Mouse (Mus musculus): Measurements from ENCODE around the gene Adamts9.

Gene Adamts9

DNA sequence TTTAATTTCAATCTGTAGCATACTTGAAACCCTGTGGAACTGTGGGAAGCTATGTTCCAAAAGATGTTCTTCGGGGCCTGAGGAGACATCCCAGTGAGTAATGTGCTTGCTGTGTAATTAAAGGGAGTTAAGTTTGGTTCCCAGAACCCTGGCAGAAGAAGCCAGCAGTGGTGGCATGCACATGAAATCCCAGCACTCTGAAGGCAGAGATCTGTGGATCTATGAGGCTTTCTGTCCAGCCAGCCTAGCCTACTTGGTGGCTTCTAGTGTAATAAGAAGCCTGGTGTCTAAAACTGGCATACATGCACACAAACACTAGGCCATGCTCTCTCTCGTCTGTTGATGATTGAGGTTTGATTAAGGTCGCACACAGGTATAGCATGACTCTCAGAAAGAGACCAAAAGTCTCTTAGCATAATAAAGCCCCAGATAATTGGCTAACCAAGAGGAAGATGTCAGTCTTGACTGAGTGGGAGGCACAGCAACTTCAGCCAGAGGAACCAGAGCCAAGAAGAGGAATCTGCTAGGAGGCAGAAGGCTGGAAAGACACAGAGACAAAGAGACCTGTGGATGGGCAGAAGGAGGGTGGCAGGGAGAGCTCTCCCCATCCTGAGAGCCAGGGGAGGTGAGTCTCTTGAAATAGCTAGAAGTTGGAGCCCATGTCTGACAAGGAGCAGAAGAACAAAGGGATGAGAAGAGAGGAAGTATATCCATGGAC, 138.9 kb downstream of the Adamts9 start:
- DNase-seq (ENCODE audit: low spot score): no peak

DNA sequence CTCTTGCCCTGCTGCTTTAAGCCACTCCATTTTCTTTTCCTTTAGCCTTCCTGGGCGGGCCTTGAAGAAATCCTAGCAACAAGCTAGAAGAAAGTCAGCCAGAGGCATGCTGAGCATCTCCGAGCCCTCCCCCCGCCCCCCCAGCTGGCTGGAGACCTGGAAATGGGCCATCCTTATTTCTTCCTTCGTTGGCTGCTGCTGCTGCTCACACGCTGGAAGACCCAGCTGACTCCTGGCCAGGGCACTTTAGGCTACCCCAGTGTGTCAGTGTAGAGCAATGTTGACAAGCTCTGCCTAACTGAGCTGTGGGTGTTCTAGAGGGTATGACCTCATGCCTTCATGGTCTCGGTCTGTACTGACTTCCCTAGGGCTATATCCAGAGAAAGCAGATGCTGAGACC, 140.1 kb downstream of the Adamts9 start:
- DNase-seq (ENCODE audit: low spot score): no peak

DNA sequence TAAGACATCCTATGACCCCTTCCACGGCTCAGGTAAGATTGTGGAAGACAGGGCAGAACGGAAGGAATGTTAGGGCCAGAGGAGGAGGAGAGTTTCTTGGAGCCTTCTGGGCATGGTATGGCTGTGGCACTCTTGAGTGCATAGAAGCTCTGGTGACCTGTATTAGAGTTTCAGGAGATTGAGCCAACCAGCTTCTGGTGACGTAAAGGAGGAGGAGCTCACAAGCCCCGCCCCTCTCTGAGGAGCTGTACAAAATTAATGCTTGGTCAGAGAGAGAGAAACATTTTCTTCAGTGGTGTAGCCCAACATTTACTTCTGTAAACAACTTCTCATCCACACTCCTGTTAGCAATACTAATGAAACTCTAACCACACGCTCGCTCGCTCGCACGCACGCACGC, 140.9 kb downstream of the Adamts9 start:
- no peak for DNase-seq (ENCODE audit: low spot score)

DNA sequence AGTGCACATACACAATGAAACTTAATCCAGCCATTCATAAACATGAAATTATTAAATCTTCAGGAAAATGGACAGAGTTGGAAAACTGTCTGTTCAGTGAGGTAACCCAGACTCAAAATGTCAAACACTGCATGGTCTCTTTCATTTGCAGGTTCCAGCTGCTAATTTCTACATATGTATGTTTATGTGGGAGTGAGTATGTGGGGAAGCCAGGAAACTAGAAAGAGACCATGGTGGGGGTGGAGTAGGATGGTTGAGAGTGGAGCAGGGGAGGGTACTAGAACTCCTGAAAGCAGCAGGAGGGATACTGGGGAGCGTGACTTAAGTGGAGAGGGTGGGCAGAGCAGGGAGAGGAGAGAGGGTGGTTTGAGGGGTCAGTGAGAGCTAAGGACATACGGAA, 141.8 kb downstream of the Adamts9 start:
- DNase-seq (ENCODE audit: low spot score): no peak

DNA sequence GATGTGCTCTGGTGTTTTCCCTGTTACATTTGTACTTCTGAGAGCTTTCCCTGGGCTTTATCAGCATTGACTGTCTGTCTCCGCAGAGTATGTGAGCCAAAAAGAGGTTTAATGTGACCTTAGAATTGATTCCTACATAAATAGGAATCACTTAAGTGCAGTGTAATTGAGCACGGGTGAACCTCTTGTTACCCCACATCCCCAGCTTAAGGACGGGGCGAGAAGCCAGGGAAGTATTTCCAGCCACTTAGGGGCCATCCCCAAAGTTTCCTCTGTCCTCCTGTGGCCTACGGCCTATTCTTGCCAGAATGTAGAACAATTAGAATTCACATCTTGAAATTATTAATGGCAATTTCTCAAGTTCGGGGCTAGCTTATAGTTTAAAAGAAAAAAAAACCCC, 149.5 kb downstream of the Adamts9 start:
- DNase-seq (ENCODE audit: low spot score): no peak

DNA sequence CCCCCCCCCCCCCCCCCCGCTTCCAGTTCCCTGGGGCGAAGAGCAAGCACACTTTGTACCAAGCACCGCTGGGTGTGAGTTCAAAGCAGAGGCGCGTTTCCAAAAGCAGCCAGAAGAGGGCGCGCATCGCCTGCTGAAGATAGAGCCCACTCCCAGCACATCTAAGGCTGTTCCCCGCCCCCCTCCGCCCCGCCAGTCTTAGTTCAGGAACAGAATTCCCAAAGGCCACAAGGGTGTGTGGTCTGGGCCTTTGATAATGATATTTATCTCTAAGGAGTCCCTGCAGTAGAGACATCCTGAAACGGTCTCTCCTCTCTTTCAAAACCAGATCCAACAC, 155.9 kb downstream of the Adamts9 start:
- peak; percentile 79 for DNase-seq (ENCODE audit: low spot score)

DNA sequence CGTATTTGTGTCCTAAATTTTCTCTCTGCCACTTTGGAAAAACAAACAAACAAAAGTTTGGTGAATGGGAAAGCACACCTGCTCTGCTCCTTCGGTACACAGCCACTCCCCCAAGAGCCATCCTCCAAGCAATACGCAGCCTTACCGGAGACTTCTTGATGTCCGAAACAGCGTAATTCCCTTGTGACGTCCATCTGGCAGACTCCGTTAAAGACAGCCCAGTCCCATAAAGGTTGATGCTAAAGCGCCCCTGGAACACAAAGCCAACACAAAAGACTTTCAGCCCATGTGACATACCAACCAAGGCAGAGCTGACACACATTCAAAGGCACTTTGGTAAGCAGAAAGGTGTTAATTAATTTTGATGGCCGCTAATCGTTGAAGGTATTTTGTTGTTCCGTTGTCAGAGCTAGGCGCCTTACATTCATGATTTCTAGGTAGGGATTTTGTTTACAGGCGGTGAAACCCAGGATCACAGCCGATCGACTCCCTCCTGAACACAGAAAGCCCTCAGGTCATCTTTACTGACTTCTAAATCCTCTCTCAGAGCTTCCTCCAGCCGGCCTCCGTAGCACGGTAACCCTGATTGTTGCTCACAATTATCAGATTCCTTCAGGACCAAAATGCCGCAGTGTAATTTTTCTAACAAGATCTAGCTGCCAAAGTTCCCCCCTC, 156.5 kb downstream of the Adamts9 start:
- DNase-seq (ENCODE audit: low spot score): no peak

DNA sequence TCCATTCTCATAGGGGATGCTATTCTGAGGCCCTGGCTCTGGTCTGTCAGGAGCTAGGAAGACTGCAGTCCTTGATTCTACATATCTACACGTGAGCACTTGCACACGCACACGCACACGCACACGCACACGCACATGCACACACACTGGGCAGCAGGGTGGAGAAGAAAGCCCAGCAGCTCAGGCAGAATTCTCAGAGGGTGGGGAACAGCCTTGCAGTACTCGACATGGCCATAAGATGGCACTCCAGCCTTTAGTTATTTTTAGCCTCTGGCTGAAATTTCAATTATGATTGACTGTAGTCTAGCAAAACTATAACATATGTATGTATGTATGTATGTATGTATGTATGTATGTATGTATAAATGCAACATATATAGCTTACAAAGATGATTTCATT, 158.5 kb downstream of the Adamts9 start:
- peak; percentile 12 for DNase-seq (ENCODE audit: low spot score)

DNA sequence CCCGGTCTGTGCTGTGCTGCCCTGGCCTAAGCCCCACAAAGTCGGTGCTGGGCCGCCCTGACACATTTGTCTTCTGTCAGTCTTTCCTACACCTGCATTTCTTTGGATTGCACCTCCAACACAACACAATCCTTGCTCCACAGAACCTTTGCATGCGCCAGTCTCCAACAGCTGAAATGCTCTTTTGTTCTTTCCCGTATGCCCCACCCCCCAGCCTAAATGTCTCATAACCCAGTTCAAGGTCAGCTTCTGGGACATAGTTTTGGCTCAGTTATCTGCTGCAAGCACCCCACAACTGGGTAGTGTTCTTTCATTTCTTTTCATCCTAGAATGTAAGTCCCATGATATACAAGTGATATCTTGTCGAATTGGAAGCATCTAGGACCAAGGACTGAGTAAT, 161.8 kb downstream of the Adamts9 start:
- no peak for DNase-seq (ENCODE audit: low spot score)

DNA sequence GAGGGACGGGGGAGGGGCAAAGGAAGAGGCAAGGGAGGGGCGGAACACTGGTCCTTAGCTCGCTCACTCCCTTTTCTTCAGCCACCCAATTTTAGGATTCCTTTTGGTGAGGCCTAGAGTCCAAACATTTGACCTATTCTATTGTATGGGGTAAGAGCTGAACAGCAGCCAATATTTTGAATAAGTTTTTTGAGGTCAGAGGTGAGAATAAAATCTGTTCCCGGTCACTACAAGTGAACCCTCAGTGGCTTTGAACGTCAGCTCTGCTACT, 163.4 kb downstream of the Adamts9 start:
- DNase-seq (ENCODE audit: low spot score): no peak

DNA sequence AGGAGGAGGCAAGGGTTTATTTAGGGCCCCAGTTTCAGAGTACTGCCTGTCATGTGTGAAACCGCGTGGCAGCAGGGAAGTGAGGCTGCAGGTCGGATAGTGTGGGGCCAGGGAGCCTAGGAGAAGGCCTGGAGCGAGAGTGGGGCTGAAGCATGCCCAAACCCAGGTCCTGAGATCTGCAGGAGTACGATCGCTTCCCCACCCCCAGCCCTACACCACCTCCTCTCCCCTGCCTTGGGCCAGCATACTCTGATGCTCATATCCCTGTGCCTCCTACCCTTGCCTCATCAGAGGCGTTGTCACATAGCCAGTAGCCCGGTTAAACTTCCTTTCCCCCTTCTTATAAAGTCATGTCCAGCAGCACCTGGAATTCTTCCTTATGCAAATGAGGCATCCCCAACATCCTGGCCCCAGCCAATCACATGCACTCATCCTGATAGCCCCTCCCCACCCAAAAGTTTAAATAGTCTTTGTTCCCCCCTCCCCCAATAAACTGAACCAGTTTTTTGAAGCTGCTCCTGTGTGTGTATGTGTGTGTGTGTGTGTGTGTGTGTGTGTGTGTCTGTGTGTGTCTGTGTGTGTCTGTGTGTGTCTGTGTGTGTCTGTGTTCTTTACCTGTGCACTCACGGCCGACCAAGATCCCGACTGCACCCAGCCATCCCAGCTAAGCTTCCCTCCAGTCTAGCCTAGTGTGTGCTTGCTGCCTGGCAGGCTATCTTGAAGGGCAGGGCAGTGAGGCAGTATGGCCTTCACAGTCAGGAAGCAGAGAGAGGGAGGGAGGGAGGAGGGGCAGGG, 164.0 kb downstream of the Adamts9 start:
- no peak for DNase-seq (ENCODE audit: low spot score)

DNA sequence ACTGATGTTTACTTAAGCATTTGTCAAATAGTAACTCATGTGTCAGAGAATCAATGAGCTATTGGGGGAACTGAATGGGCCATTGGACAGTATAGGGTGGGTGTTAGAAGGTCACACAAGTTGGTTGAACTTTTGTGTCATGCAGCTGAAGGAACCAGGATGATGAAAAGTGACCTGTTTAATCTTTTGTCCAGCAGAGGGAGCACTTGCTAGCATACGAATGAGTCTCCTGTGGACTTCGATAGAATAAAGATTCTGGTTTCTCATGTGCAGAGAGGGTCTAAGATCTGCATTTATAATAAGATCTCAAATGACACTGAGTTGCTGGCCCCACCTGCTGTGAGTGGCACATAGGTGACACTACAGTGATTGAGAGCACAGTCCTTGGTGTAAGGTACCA, 166.9 kb downstream of the Adamts9 start:
- peak; percentile 16 for DNase-seq (ENCODE audit: low spot score)

DNA sequence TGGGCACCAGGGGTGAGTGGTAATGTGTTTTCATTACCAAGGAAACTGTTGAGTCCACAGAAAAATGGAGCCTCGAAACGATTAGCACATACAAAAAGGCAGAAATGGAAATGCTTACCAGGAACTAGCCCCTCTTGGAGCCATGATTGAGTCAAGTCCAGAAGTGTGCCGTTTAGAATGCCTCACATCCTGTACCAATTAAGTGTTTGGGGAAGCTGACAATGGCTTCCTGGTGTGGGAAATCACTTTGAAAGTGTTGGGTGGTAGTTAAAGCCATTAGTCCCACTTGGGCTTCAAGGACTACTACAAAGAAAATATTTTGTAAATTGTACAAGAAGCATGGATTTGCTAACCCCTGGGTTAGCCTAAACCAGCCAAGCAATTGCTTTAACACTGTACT, 180.9 kb downstream of the Adamts9 start:
- DNase-seq (ENCODE audit: low spot score): no peak

DNA sequence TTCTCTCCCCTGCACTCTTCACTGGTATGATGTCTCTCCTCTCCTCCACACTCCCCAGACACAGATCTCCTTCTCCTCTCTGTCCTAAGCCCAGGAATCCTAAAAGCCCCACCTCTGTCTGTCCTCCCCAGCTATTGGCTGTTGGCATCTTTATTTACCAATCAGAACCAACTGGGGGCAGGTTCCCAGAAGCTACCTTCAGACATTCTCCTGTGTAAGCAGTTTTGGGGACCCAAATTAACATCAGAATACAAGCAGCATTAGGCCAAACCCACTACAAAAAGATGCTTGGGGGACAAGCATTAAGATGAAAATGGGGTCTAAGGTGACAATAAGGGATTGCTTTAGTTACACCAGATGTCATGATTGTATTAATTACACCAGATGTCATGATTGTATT, 183.7 kb downstream of the Adamts9 start:
- no peak for DNase-seq (ENCODE audit: low spot score)

DNA sequence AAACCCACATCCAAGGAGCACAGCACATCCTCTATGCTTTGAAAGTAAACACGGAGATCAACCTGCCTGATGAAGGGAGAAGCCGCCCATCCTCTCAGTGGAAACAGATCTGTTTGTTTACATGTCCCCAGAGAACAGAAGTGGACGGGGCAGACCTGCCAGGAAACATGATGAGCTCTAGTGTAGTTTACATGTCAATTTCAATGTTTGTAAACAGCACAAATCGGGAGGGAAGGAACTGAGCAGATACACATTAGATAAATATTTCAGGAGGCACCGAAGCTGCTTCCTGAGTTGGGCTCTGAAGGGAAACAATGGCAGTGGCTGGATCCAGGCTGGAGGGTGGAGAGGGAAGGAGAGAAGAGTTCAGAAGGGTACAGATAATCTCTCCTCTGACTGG, 187.5 kb downstream of the Adamts9 start:
- DNase-seq (ENCODE audit: low spot score): no peak

DNA sequence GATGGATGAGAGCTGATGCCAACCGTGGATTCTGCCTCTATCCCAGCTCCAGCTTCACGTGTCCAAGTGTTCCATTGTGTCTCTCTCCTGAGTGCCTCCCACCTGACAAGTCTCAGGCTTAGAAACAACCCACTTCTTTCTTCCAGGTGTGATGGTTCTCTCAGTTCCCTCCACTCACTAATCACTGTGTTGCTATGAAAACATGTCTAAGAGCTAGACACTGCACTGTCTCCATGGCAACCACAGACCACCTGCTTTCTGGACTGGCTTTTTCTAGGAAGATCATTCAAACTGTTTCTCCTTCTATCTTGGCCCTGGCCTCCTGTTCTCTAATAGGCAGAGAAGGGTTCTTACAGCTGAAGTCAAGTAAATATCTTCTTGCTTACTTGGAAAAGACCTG, 190.6 kb downstream of the Adamts9 start:
- DNase-seq (ENCODE audit: low spot score): no peak

DNA sequence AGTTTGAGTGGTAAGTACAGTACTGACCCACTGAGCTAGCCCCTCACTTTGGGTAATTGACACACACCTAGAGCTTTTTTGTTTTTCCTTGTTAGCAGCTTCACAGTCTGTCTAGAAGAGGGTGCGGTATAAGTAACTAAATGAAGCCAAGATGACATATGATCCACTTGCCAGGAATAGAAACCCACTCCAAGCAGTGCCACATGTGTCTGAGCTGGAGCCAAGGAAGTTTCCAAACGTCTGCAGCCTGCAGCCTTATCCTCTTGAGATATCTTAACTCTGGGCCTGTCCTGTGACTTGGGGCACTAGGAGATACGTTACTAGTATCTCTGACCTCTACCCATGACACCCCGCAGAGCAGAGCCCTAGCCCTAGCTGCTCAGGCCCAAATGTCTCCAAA, 193.9 kb downstream of the Adamts9 start:
- DNase-seq (ENCODE audit: low spot score): no peak

DNA sequence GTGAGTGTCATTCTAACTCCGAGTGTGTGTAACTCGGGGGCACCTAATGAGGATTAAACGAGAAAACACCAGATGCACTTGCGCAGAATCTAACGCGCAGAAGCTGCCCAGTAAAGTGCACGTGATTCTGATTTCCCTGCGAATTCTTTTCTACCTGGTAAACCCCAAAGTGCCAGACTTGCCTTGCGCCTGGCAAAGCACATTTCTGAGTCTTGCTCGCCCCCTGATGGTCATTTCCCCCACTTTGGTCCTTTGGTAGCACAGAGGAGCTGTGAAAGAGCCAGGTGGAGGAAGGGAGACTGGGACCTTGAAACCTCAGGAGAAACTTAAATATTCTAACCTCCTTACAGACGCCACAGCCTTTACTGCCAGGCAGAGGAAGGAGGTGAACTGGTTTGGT, 199.7 kb downstream of the Adamts9 start:
- DNase-seq (ENCODE audit: low spot score): peak; percentile 78

DNA sequence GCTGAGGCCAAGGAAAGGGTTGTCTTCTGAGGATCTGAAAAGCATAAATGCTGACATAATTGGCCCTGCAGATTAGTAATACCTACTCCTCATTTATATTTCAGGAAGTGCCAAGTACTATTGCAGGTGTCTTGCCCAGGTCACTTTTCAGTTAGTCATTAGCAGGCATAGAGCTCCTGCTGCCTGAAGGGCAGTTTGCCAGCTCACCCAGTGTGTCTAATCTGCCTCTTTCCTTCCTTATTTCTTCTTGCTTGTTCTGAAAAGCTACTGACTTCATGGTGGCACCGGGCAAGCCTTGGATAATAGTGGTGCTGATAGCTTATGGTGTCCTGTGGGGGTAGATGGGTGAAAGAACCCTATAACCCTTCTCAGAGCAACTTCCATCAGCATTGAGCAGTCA, 206.2 kb downstream of the Adamts9 start:
- no peak for DNase-seq (ENCODE audit: low spot score)

DNA sequence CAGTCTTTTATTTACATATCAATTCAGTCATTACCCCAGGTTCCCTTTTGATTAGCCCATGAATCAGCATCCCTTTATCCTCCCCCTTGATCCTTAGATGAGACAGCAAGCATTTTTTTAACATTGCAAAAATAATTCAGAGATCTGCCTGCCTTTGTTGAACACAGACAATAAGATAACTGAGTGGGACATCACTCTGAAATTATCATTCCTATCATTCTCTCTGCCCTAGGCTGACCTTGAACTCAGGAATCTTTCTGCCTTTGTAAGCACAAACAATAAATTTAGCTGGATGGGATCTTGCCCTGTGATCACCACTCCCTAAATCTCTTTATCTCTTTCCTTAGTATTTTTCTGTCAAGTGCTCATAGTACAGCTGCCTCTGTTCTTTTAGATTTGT, 209.6 kb downstream of the Adamts9 start:
- DNase-seq (ENCODE audit: low spot score): no peak

DNA sequence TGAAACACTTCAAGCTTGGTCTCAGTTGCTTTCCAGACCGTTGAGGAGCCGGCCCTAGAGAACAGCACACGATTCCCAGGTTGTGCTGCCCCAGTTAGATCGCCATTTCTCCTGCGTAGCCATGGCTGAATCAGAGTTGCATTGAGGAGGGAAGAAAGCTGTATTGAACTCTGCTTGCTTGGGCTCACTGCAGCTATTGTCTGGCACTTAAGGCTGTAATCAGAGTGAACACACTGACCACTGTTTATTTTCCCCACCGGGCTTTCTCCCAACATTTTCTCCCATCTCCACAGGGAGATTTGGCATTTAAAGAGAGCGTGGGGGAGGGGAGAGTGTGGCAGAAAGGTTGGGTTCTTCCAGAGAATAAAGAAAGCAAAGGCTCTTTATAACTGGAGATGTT, 214.8 kb downstream of the Adamts9 start:
- DNase-seq (ENCODE audit: low spot score): peak; percentile 57

DNA sequence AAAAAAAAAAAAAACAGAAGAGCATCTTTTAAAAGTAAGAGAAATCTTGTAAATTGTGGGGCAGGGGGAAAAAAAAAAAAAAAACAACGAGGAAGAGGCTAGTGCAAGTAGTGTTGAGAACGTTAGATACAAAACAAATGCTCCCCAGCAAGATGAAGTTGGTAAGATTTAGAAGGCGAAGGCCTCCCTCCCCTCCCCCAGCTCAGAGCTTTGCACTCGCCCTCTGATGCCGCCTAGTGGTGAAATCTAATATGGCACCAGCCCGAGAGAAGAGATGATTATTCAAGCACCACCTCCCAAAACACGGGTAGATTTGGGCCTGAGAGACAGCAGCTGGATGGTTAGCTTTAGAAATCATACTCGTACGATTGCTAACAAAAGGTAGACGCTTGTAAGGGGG, 215.2 kb downstream of the Adamts9 start:
- peak; percentile 83 for DNase-seq (ENCODE audit: low spot score)

DNA sequence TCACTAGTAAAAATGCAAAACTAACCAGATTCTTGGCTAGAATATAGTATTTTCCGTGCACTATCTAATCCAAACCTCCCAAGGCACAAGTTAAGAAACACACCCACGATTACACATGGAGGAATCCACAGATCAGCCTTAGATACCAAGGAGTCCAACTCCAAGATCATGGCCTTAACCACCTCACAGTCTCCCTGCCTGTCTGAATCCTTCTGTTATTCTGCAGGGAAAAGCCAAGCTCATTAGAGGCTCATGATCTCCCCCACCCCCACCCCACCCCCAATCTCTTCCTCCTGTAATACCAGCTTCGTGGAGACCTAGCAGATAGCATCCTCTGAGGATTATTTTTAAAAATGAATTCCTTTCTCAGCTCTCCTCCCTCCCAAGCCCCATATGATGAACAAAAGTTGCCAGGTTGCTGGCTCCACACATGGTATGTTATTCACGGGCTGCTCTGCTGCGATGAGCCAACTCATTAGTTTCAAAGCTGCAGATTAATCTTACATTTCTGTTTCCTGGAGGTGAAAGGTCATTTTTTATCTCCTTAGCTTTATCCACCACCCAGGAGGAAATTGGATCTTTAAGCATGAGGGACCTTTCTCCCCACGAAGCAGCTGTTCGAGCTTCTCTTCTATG, 215.8 kb downstream of the Adamts9 start:
- no peak for DNase-seq (ENCODE audit: low spot score)
